Mouse (Mus musculus) testis, adult 2 months (tissue): ENCODE results near the gene B4gat1.

ENCODE experiments used
- CTCF ChIP-seq: fragments of 200-500 bp; IDR thresholded peaks from 2 replicates; pipeline ENCODE4 v1.5.1; 2012; ENCODE audit warnings: low read depth, mild to moderate bottlenecking, inconsistent platforms, low read length, moderate library complexity; ENCODE audit not compliant: control insufficient read depth, insufficient read depth, insufficient replicate concordance
- POLR2A ChIP-seq: fragments of 200-500 bp; IDR thresholded peaks from 2 replicates; pipeline ENCODE4 v1.6.1; 2012; ENCODE audit warnings: low read depth, mild to moderate bottlenecking, inconsistent platforms, low read length, moderate library complexity; ENCODE audit not compliant: control insufficient read depth

DNA sequence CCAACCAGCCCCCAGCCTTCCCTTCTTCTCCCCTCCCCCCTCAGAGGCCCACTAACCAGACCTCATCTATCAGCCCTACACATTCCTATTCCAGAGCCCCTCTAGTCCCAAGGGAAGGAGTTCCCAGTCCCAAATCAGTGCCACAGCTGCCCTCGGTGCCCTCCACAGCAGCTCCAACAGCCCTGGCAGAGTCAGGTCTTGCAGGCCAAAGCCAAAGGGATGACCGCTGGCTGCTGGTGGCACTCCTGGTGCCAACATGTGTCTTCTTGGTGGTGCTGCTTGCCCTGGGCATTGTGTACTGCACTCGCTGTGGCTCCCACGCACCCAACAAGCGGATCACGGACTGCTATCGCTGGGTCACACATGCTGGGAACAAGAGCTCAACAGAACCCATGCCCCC, 31.4 kb downstream of the B4gat1 start:
- no peak for TF ChIP-seq CTCF
- no peak for TF ChIP-seq POLR2A
